Mouse (Mus musculus) ovary, postnatal 36 days (tissue): ENCODE measurements around the gene Thrb.

Experiments used
- DNase-seq: peaks from one replicate; pipeline ENCODE4 v3.0.0; 2022; ENCODE audit warnings: low spot score, mixed read lengths

Thrb gene

DNA sequence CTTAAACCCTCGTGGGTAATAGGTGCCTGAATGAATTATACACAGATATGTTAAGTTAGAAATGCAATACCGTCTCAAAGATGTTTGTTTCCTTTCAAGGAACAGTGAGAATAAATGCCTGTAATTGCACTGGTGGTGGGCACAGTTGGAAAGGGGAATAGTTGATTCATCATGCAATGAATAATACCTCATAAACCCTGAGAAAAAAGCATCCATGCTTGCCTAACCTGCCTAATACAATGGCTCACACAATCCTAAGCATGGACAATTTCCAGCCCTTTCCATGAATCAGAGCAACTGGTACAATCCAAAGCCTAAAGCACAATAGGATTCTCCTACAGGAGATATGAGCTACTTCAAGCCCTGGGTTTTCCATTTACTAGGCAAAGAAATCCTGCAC lies 299.8 kb downstream of the Thrb start:
- no peak for DNase-seq

DNA sequence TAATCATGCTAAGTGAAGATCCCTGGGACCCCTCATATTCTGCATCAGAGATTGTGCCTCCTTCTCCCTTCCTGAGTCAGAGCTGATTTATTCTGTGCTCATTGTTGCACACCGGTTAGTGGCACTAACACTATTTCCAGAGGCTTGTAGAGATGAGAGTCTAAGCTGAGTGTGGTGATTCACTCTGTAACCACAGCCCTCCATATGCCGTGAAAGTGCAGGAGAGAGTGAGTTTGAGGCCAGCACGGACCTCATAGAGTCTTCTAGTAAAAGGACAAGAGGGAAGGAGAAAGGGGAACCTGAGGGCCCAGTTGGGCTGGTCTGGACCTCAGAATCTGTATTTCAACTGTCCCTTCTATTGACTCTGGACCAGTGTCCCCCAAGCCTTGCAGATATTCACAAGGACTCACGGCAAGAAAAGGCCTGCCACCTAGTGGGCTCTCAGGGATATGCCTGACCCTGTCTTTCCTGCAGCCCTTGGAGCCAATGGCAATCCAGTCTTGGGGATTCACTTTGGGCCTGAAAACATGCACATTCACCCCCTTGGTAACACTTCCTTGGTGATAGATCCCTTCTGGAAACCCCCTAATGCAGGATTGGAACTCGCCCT lies 307.2 kb downstream of the Thrb start:
- peak; percentile 48 for DNase-seq

DNA sequence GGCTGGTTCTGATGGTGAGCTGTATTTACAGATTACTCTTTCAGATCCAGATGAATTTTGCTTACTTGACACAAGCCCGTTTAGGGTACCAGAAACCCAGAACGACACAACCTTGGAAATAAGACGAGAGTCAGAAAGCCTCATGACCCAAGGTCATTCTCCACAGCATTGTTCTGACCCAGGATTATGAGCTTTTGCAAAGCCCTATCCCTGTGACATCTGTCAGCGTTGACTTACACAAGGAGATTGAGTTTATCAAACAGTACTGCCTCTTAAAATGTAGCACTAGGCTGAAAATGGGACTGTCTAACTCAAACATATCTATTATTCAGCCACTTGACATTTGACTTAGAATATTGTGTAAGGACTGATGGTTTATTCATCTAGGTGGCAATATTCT lies 312.1 kb downstream of the Thrb start:
- no peak for DNase-seq

DNA sequence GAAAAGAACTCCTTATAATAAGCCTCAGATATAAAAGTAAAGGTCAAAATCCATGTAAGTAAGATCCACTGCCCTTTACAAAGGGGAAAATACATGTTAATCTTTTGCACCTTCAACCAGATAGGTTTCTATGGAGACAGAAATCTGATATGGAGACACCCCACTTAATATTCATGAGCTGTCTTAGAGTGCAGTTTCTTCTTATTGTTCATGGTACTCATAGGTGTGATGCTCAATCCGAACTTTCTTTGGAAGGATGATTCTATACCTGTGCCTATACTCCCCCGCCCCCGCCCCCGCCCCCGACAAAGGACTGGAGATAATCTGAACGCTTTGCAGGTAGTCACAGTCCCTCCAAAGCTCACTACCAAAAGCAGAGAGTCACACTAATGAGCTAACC lies 312.6 kb downstream of the Thrb start:
- DNase-seq: no peak

DNA sequence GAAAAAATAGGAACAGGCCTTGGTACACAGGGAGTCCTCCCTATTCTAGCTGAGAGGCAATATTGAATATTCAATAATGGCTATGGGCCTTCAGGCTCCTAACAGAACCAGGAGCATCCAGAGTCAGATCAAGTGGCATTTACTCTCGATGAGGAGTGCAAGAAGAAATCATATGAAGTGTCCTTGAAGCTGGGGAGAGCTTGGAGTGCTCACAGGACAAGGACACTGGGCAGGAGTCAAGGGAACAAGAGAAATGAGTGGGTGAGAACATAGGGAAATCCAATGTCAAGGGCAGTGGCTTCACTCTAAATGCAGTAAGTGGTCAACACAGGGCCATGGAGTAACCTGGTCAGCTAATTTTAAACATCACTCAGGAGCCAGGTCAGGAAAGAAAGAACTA lies 315.7 kb downstream of the Thrb start:
- no peak for DNase-seq

DNA sequence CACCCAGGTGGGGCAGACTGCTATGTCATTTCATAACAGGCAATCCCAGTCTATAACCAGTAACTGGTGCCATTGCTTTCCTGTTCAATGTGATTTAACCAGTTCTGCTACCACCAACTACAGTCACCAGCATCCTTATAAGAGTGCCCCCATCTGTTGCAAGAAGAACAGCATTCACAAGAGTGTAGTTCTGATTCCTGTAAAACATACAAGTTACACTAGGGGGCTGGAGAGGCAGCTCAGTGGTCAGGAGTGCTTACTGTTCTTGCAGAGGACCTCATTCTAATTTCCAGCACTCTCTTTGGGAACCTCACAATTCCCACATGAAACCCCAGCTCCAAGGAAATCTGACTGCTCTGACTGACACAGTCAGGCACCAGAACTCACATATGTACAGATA lies 318.2 kb downstream of the Thrb start:
- no peak for DNase-seq

DNA sequence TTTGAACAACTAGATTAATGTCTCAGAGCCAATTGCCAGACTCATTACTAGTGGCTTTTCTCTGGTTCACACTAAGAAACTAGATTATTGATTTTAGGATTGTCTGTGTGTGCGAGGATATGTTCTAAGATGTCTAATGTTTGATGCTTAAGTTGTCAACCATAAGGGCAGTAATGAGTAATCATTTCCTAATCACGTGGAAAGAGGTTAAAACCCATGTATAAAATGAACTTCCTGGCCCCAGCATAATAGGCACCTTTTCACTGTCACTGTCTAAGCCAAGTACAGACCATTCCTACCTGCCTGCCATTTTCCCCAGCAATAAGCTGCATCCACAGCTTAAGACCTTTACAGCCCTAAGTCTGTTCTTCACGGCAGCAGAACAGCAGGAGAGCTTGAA lies 321.2 kb downstream of the Thrb start:
- DNase-seq: no peak

DNA sequence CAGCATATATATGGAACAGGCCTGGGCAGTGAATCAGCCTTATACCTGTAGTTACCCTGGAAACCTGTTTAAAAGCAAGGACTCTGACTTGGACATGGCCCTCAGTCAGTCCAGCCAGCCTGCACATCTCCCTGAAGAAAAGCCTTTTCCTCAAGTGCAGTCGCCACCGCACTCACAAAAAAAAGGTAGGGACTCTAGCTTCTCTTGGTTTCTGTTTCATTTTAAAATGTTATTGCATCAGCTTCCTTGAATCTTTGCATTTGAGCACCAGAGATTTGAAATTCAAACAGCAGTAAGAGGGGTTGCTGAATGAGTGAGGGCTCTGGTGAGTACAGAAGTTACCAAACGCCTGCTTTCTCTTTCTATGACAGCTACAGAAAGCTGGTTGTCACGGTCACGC lies 322.0 kb downstream of the Thrb start:
- no peak for DNase-seq

DNA sequence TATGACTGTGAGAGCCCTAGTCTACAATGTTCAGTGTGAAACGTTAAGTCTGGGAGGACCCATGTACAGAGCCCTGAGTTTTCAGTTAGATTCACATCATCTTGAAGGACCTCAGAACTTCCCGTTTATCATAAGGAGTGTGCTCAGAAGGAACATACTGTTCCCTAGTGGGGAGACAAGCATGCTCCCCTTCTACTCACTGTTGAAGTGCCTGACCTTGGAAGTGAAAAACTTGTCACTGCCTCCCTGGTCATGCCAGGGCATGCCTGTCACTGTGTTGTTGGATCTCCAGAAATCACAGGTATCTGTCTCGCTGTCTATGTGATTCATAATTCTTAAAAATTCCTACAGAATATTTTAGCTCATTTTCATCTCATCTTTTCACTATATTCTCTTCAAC lies 323.3 kb downstream of the Thrb start:
- no peak for DNase-seq

DNA sequence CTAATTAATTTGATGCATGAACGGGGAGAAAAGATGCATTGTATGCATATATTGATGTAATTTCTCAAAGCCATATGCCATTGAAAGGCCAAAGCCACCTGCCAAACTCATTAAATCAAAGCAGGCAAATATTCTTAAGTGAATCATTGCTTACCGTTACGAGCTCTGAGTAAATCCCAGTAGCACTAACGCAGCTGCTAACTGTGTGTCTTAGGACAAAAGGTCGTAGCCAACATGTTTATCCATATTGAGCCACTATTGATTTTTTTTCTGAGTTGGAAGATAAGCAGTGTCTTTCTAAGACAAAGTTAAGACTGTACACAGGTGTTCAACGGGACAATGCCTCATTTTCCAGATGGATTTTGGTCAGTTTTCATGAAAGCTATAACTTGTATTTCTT lies 323.8 kb downstream of the Thrb start:
- no peak for DNase-seq

DNA sequence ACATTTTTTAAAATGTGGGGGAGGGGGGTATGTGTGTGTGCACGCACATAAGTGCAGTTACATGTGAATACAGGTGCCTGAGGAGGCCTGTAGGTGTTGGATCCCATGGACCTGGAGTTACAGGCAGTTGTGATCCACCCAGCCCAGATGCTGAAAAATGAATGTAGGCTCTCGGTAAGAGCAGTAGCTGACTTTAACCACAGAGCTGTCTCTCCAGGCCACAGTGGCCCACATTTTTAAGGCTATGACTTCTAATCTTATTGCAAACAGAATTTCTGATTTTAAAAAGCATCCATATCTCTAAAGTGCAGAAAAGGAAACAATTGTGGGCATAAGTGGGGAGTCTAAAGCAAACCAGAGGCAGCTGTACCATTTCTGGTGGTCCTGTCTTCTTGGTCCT lies 328.5 kb downstream of the Thrb start:
- no peak for DNase-seq

DNA sequence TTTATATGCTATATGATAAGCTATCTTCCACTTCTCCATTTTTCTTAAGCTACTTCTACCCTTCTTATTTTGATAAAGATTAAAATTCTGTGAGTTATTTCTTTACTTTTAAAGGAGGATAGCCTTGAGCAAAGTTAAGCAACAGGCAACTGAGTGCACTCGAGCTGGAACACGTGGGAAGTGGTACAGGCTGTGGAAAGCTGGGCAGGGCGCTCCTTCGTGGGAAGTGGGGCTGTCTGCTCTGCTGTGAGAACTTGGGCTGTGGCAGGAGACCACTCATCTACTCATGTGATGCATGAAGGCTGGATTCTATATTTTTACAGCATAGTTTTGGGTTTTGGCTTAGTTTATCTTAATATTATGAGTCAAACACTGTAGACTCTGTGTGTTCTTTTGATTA lies 329.1 kb downstream of the Thrb start:
- DNase-seq: no peak

DNA sequence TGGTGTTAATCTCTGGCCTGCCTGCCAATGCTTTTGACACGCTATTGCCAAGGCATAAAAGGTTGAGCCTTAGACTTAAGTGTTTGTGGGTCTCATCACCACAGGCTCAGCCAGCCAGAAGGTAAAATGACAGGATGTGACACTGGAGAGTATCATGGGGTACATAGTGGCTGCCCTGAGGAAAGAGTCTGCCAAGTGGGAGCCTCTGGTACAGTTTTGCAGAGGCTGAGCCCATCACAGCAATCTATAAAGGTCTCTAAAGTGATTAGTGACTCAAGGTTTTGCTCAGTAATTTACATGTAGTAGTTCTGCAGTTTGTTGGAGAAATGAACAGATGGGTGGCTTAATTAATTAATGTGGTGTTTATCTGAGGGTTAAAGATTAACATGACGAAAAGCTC lies 330.1 kb downstream of the Thrb start:
- DNase-seq: no peak

DNA sequence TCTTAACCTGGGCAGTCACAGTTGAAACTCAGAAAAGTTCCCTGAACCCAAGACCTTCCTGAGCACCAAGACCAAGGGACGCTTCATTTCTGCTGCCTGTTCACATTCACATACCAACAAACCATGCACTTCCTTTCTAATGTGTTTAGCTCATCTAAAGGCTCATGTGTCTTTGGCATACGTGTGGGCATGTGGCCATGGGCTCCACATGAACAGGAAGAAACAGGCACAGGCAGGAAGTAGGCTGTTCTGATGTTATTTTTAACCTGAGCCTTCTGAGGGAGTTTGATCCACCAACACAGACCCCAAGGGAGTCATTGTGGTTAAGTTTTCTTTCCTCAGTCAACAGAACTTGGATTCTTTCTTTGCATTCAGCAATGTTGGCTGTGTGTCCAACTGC lies 341.8 kb downstream of the Thrb start:
- DNase-seq: no peak

DNA sequence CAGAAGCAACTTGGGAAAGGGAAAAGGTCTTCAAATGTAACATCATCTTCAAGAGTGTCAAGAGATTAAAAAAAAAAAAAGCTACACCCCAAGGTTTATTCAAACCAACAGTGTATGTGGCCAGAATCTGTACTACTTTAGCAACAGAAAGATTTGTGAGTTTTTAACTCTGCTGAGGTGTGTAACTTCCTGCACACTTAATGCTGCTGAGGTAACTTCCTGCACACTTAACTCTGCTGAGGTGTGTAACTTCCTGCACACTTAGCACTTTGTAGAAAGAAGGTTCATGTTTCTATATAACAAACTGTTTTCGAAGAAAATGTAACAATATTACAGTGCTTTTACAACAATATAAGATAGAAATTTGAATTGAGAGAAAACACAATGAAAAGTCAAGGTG lies 343.6 kb downstream of the Thrb start:
- no peak for DNase-seq

DNA sequence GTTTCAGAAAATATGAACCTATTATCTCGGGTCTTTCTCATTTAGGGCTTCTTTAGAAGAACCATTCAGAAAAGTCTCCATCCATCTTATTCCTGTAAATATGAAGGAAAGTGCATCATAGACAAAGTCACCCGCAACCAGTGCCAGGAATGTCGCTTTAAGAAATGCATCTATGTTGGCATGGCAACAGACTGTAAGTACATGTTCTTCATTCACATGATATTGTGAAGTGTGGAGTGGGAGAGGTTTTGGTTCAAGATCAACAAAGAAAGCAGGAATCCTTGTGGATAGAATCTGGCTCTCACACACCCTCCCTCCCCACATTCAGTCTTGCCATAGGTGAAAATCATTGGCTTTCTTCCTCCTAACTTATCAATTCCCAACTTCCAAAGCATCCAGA lies 348.5 kb downstream of the Thrb start:
- no peak for DNase-seq

DNA sequence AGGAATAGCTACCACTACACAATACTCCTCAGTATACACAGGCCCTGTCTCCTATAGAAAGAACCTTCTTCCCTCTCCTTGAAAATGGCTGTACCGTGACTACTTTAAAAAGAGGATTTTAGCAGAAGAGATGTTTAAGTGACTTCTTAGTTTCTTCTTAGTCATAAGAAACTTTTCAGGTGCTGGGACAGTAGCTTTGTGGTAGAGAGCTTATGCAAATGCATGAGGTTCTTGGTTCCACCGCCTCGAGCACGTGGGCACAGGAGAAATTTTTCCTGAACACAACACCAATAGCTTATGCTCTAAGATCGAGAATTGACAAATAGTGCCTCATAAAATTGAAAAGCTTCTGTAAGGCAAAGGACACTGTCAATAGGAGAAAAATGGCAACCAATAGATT lies 356.5 kb downstream of the Thrb start:
- no peak for DNase-seq

DNA sequence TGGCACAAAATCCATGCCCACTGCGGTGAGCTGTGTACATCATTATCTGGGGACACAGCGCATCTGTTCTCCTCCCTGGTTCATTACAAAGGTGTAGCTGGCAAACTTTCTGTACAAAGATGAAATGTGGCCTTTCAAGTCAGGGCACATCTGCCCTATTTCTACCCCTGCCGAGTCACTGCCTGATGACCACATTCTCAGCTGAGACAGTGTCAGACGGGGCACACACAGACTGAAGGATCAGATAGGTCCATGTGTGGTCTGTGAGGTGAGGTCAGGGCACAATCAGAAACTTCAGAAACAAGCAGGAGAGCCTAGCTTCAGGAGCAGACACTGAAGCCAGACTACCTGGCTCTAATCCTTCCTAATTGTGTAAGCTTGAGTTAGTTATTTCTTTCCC lies 360.1 kb downstream of the Thrb start:
- DNase-seq: no peak

DNA sequence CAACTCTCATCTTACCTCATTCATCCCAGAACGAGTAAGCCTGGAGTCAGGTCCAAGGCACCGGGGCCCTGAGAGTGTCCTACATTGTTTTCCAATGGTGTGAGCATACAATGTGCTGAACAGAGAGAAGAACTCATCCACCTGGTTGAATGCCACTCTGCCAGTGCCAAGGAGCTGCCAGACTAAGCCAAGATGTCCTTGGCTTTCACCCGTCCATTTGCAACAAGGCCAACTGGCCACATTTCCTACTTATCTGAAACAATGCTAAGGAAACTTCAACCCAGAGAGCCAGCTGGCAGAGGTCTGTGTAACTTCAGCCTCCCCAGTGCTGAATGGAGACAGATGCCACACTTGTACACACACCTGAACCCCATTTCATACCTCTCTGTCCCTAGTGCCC lies 360.6 kb downstream of the Thrb start:
- DNase-seq: peak; percentile 15

DNA sequence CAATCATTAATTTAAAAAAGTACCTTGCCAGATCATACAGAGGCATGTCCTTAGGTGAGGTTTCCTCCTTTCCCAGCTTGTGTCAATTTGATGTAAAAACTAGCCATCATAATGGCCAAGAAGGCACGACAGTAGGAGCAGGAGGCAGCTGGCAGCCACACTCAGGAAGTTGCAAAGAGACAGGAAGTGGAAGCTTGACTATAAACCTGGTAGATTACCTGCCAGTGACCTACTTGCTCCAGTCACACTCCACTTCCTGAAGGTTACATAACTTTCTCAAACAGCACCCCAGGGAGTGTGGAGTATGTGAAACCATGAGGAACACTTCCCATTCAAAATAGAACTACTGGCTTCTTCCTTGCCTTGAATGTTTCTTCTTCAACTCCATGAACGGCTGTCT lies 361.7 kb downstream of the Thrb start:
- no peak for DNase-seq

DNA sequence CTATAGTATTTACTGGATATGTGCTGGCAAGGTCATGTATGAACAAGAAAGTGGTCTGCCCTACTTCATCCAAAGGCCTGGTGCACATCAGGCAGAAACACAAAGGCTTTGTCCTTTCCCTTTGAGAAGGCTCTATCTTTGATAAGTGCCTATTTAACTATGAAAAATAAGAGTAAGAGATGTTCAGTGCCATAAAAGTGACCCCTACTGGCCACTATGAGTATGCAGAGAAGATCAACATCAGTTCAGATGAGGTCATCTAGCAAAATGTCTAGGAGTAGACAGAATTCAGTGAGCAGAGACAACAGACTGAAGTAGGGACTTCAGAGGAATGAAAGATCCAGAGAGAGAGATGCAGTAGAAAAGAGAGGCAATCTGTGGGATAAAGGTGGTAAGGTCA lies 362.3 kb downstream of the Thrb start:
- DNase-seq: no peak

DNA sequence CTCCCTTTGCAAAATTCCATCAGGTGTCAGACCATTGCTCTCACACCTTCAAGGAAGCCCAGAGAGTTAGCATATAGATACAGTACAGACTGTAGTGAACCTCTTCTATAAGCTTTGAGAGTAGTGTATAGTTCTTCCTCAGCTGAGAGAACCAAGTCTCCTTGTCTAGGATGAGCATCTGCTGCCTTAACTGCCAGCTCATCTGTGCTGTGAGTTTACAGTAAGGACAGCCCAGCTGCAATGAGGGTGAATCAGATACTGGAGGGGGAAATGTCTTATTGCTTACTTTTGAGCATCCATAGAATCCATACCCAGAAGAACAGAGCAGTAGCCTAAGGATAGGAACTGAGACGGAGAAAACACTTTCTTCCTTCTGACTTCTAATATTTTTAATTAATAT lies 367.8 kb downstream of the Thrb start:
- no peak for DNase-seq

DNA sequence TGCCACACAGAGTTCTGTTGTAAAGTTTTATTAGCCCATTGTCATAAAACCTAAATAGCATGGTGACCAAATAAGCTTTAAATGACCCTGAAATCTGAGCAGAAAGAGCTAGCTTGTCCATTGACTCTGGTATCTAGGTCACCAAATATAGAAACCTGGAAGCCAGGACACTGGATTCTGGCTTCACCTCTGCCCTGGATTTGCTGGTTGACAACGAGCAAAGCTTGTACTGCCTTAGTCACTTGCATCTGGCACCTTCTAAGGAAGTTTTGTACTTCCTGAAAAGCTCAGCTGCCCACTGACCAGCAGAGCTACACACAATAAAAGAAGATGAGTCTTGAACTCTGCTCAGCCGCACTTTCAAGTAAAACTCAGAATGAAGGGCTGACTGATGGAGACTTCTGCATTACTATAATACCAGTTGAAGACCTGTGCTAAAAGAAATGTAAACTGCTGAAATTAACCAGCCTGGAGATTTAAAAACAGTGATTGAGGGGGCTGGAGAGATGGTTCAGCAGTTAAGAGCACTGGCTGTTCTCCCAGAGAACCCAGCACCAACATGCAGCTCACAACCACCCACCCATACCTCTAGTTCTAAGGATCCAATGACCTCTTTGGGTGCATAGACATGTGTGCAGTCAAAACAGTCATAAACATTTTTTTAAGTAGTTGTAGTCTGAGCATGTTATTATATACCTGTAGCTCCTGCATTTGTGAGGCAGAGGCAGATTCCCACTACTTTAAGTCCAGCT lies 369.3 kb downstream of the Thrb start:
- no peak for DNase-seq

DNA sequence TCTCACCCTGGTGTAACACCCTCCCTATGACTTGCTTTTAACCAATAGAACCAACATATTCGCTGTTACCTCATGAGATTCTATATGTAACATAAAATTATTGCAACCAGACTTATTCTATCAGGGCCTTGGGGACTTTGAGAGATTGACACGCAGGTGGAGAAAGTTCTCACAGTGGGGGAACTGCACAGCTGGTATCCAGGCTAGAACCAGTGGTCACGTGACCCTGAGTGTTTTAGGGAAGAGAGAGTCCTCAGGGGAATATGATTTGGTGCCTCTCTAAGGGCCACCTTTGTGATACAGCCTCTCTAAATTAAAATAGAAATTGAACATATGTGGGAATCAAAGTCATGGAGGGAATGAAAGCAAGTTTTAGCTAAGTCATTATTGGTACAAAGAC lies 371.9 kb downstream of the Thrb start:
- no peak for DNase-seq
